Mouse (Mus musculus): ENCODE data around the gene 9130008F23Rik. TPM values are rescaled to one million over a fixed set of nuclear protein-coding genes. Genes with fewer than 3 reads are reported as not detected.

The 9130008F23Rik gene
- 0.92 and 0.94 TPM in 2 replicates for total RNA-seq (2014; rRNA removed)
- 0.12 and 0.32 TPM in 2 replicates for polyA plus RNA-seq (2012; rRNA removed)

DNA sequence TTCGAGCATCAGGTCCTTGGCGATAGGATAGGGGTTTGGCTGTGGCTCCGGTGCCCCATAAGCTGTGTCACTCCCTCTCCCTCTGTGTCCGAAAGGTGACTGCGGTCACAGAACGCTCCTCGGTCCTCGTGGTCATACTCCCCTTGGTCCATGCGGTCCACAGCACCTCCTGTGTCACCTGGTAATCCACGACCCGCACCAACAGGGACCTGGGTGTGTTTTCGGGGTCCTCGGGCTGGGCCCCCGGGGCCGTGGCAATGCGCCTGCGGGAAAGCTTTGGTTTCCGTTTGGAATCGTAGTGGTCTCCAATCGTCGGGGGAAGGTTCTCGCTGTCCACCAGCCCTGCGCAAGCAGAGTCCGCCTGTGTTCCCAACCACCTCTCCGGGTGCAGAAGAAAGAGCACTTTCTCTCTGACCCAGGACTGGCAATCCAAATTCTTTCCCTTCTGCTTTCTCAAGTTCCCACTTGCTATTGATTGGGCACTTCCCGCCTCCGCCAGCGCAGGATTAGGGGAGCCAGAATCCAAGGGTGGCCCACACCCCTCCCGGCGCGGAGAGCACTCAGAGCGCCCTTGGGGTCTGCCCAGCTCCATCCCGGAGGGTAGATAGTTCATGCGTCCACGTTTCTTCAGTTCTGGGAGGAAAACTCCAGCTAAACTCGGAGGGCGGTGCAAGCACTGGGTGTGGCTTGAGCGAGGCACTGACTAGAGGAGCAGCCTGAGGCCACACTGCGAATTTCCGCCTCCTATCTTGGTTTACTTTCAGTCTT is at the start of gene 9130008F23Rik:
9130008F23Rik (minus strand) TSS at position 636 of the 768 bp plus-strand sequence.
- Histone ChIP-seq H3K27me3 (ENCODE audit: control insufficient read depth, insufficient read depth, low read length) (no peaks in the 10 kb centered on the region), H3K27ac (replicated peaks; ENCODE audit: insufficient read depth, low read depth, low read length) (0 out of 2 replicates have a peak within 1 kb of the TSS, but pooled peaks have one; percentile 18), H3K9ac (ENCODE audit: low read depth, low read length) (peak within 1 kb of the TSS; percentile 46), H3K79me2 (ENCODE audit: control insufficient read depth, insufficient read depth, low read length) (no peaks in the 10 kb centered on the region), H3K4me1 (ENCODE audit: control insufficient read depth, insufficient read depth, low read length) (no peaks in the 10 kb centered on the region), H3K4me3 (ENCODE audit: insufficient read depth, low read depth, low read length) (peak within 1 kb of the TSS; percentile 78), H3K36me3 (ENCODE audit: control insufficient read depth, insufficient read depth, low read length) (no peaks in the 10 kb centered on the region)
- 1% methylated on average over 40 of the region's 40 CpGs for WGBS
- TF ChIP-seq POLR2A (IDR thresholded peaks at IDR 0.05; ENCODE audit: extremely low read depth, insufficient read depth, low read length): no peak
- DNase-seq (ENCODE audit: extremely low read depth, low read depth, low spot score): peak; percentile 30

DNA sequence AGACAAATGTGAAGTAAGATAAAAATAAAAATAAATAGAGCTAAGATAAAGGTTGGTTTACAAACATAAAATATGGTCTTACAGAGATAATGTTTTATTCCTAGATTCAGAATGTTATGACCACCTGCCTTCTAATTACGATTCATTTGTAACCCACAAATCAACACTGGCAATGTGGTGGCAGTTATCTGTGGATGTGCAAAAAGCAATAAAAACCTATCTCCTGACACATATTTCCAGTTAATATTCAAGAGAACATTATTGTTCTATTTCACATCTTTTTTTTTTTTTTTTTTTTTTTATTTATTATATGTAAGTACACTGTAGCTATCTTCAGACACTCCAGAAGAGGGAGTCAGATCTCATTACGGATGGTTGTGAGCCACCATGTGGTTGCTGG is 35.1 kb upstream of the 9130008F23Rik start:
- Histone ChIP-seq H3K36me3 (ENCODE audit: control insufficient read depth, insufficient read depth, low read length) (no peaks in the 10 kb centered on the region), H3K27ac (replicated peaks; ENCODE audit: insufficient read depth, low read depth, low read length) (no peak overlapping the region), H3K4me3 (ENCODE audit: insufficient read depth, low read depth, low read length) (no peak overlapping the region), H3K9ac (ENCODE audit: low read depth, low read length) (no peak overlapping the region), H3K79me2 (ENCODE audit: control insufficient read depth, insufficient read depth, low read length) (no peaks in the 10 kb centered on the region), H3K27me3 (ENCODE audit: control insufficient read depth, insufficient read depth, low read length) (no peaks in the 10 kb centered on the region), H3K4me1 (ENCODE audit: control insufficient read depth, insufficient read depth, low read length) (no peaks in the 10 kb centered on the region)
- no peak for DNase-seq (ENCODE audit: extremely low read depth, low read depth, low spot score)
- TF ChIP-seq CTCF (IDR thresholded peaks at IDR 0.05; ENCODE audit: low read depth, low read length): no peak
- no peak for TF ChIP-seq POLR2A (IDR thresholded peaks at IDR 0.05; ENCODE audit: extremely low read depth, insufficient read depth, low read length)
- 95% methylated on average over 2 of the region's 2 CpGs for WGBS

DNA sequence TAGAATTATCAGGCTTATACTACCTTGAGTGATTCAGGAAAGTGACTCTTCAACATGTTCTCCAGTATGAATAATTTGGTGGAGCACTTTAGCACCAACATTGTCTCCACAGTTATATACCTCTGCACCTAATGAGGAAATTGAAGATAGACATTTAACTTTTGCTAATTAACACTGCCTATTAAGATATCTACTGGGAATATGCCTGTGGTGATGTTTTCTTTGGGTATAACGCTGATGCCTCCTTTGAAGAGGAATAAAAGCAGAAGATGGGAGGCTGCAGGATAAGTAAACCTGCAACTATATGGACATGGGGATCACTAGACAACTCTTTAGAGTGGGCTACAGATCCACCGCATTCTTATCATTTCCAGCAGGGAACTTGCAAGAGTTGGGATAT is 33.9 kb upstream of the 9130008F23Rik start, which contains the start of gene Glyatl3:
Glyatl3 (minus strand) TSS at position 101 of the 400 bp plus-strand sequence.
- 91% methylated on average over 2 of the region's 2 CpGs for WGBS
- H3K79me2 ChIP-seq (ENCODE audit: control insufficient read depth, insufficient read depth, low read length): no peaks in the 10 kb centered on the region
- no peaks in the 10 kb centered on the region for H3K4me1 ChIP-seq (ENCODE audit: control insufficient read depth, insufficient read depth, low read length)
- TF ChIP-seq CTCF (IDR thresholded peaks at IDR 0.05; ENCODE audit: low read depth, low read length) (no peak), POLR2A (IDR thresholded peaks at IDR 0.05; ENCODE audit: extremely low read depth, insufficient read depth, low read length) (no peak)
- H3K36me3 ChIP-seq (ENCODE audit: control insufficient read depth, insufficient read depth, low read length): no peaks in the 10 kb centered on the region
- no peaks in the 10 kb centered on the region for H3K27me3 ChIP-seq (ENCODE audit: control insufficient read depth, insufficient read depth, low read length)
- DNase-seq (ENCODE audit: extremely low read depth, low read depth, low spot score): no peak
- no peak within 1 kb of the TSS for H3K27ac ChIP-seq (replicated peaks; ENCODE audit: insufficient read depth, low read depth, low read length)
- H3K4me3 ChIP-seq (ENCODE audit: insufficient read depth, low read depth, low read length): no peak within 1 kb of the TSS
- no peak within 1 kb of the TSS for H3K9ac ChIP-seq (ENCODE audit: low read depth, low read length)

DNA sequence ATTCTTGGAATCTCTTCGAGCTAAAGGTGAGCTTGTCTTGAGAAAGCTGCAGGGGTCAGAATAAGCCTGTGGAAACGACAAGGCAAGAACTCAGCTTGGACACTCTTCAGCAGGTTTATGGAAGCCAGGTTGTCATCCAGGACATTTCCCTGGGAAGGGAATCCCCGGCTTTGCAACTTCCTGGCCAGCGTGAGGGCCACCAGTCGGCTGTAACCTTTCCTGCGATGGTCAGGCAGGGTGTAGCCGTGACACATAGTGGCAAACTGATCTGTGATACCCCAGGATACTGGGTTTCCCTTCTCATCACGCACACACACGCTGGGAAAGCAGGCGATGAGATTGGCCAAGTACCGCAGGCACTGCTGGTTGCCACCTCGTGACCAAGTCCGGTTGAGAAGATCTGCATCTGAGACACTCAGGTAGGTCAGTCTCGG is 24.4 kb upstream of the 9130008F23Rik start:
- Histone ChIP-seq H3K36me3 (ENCODE audit: control insufficient read depth, insufficient read depth, low read length) (no peaks in the 10 kb centered on the region), H3K4me1 (ENCODE audit: control insufficient read depth, insufficient read depth, low read length) (no peaks in the 10 kb centered on the region), H3K79me2 (ENCODE audit: control insufficient read depth, insufficient read depth, low read length) (no peaks in the 10 kb centered on the region), H3K27me3 (ENCODE audit: control insufficient read depth, insufficient read depth, low read length) (no peaks in the 10 kb centered on the region), H3K9ac (ENCODE audit: low read depth, low read length) (no peak overlapping the region), H3K4me3 (ENCODE audit: insufficient read depth, low read depth, low read length) (no peak overlapping the region), H3K27ac (replicated peaks; ENCODE audit: insufficient read depth, low read depth, low read length) (no peak overlapping the region)
- DNase-seq (ENCODE audit: extremely low read depth, low read depth, low spot score): no peak
- TF ChIP-seq CTCF (IDR thresholded peaks at IDR 0.05; ENCODE audit: low read depth, low read length) (no peak), POLR2A (IDR thresholded peaks at IDR 0.05; ENCODE audit: extremely low read depth, insufficient read depth, low read length) (no peak)
- 9% methylated on average over 14 of the region's 14 CpGs for WGBS

DNA sequence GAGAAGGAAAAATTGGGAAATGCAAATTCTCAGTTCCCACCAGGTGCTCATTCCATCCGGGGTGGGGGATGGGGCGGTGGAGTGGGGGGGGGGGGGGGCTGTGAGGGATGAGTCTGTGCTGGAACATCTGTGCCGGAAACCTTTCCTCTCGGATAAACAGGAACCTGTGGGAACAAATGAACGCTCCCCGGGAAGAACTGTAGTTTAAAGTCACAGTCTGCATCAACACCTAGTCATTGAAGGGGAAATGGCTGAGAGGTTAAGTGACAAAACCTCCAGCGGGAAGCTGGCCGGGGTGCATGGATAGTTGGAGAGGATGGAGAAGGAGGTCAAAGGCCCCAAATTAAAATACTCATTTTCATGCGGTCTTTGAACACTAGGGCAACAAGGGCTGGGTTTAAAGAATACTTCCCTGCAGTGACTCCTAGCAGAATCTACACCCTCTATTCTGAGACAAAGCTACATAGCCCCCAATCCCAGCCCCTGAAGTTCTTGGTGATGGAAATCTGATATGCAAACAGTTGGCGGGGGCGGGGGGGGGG is 23.8 kb upstream of the 9130008F23Rik start:
- DNase-seq (ENCODE audit: extremely low read depth, low read depth, low spot score): no peak
- Histone ChIP-seq H3K4me3 (ENCODE audit: insufficient read depth, low read depth, low read length) (no peak overlapping the region), H3K27me3 (ENCODE audit: control insufficient read depth, insufficient read depth, low read length) (no peaks in the 10 kb centered on the region), H3K9ac (ENCODE audit: low read depth, low read length) (no peak overlapping the region), H3K27ac (replicated peaks; ENCODE audit: insufficient read depth, low read depth, low read length) (no peak overlapping the region), H3K79me2 (ENCODE audit: control insufficient read depth, insufficient read depth, low read length) (no peaks in the 10 kb centered on the region), H3K4me1 (ENCODE audit: control insufficient read depth, insufficient read depth, low read length) (no peaks in the 10 kb centered on the region), H3K36me3 (ENCODE audit: control insufficient read depth, insufficient read depth, low read length) (no peaks in the 10 kb centered on the region)
- WGBS: 12% methylated on average over 11 of the region's 11 CpGs
- no peak for TF ChIP-seq POLR2A (IDR thresholded peaks at IDR 0.05; ENCODE audit: extremely low read depth, insufficient read depth, low read length)
- TF ChIP-seq CTCF (IDR thresholded peaks at IDR 0.05; ENCODE audit: low read depth, low read length): no peak

DNA sequence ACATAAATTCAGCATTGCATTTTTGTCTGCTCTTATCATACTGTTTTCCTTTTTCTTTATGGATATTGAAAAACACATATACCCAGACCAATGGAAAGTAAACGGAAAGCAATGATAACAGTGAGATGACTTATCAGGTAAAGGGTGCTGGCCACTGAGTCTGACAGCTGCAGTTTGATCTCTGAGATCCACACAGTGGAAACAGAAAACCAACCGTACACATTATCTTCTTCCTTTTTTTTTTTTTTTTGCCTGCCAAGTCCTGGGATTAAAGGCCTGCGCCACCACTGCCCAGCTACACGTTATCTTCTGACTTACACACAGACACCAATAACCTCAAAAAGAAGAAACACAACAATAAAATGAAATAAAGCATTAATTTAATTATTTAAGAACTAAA is 23.0 kb upstream of the 9130008F23Rik start:
- Histone ChIP-seq H3K4me1 (ENCODE audit: control insufficient read depth, insufficient read depth, low read length) (no peaks in the 10 kb centered on the region), H3K4me3 (ENCODE audit: insufficient read depth, low read depth, low read length) (no peak overlapping the region), H3K36me3 (ENCODE audit: control insufficient read depth, insufficient read depth, low read length) (no peaks in the 10 kb centered on the region), H3K27me3 (ENCODE audit: control insufficient read depth, insufficient read depth, low read length) (no peaks in the 10 kb centered on the region), H3K9ac (ENCODE audit: low read depth, low read length) (no peak overlapping the region), H3K79me2 (ENCODE audit: control insufficient read depth, insufficient read depth, low read length) (no peaks in the 10 kb centered on the region), H3K27ac (replicated peaks; ENCODE audit: insufficient read depth, low read depth, low read length) (no peak overlapping the region)
- no peak for DNase-seq (ENCODE audit: extremely low read depth, low read depth, low spot score)
- no peak for TF ChIP-seq CTCF (IDR thresholded peaks at IDR 0.05; ENCODE audit: low read depth, low read length)
- no peak for TF ChIP-seq POLR2A (IDR thresholded peaks at IDR 0.05; ENCODE audit: extremely low read depth, insufficient read depth, low read length)
- WGBS: 70% methylated on average over 4 of the region's 4 CpGs
